Mouse (Mus musculus): ENCODE data around the gene Klhl3.

DNA sequence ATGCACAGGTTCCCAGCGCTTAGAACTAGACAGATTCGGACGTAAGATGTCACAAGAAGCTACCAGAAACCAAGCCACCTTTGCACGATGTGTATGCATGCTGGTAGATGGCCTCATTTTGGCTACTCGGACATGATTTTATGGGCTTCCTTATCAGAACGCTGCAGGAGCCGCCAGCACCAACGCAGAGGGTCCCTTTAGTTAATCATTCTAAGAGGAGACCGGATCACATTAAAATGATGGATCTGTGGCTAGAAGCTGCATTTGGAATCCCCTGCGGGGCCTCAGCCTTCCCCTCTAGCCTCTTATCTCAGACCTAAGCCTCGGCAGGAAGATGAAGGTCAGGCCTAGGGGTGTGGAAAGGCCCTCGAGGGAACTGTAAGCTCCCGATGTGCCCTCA is 117.5 kb downstream of the Klhl3 start:
- no peak for TF ChIP-seq POLR2A (IDR thresholded peaks at IDR 0.05; ENCODE audit: insufficient read depth, low read length)
- TF ChIP-seq CTCF (IDR thresholded peaks at IDR 0.05; ENCODE audit: low read depth, low read length) = no peak

Data from ES-Bruce4 (cell line).